Mouse (Mus musculus): Measurements from ENCODE around the gene Prr27. TPM values are rescaled to one million over a fixed set of nuclear protein-coding genes. Genes with fewer than 3 reads are reported as not detected.

Prr27 gene
- polyA plus RNA-seq, 1 experiment from 2014 or later = not detected

Other genes with a start within 250 kb of the Prr27 start
- gene Sult1e1, start 234.1 kb upstream of the Prr27 start, polyA plus RNA-seq (2014; fragmentation: Nextera tagmentation; extraction: Ambion mirVana) = not detected in 2 replicates
- not detected in 2 replicates for gene Csn1s1, start 159.5 kb upstream of the Prr27 start, polyA plus RNA-seq (2014; fragmentation: Nextera tagmentation; extraction: Ambion mirVana)
- not detected in 2 replicates for gene Csn2, start 126.1 kb upstream of the Prr27 start, polyA plus RNA-seq (2014; fragmentation: Nextera tagmentation; extraction: Ambion mirVana)
- gene Csn1s2a, start 51.1 kb upstream of the Prr27 start, polyA plus RNA-seq (2014; fragmentation: Nextera tagmentation; extraction: Ambion mirVana) = not detected in 2 replicates
- gene Csn1s2b, start 17.6 kb upstream of the Prr27 start, polyA plus RNA-seq (2014; fragmentation: Nextera tagmentation; extraction: Ambion mirVana) = not detected in 2 replicates
- gene Odam, start 59.3 kb downstream of the Prr27 start, polyA plus RNA-seq (2014; fragmentation: Nextera tagmentation; extraction: Ambion mirVana) = not detected in 2 replicates
- 0.16 TPM in 1 of 2 replicates, not detected in the other for gene Csn3, start 99.9 kb downstream of the Prr27 start, polyA plus RNA-seq (2014; fragmentation: Nextera tagmentation; extraction: Ambion mirVana)
- not detected in 2 replicates for gene 2310003L06Rik, start 143.8 kb downstream of the Prr27 start, polyA plus RNA-seq (2014; fragmentation: Nextera tagmentation; extraction: Ambion mirVana)
- not detected in 2 replicates for gene Gm28434, start 143.8 kb downstream of the Prr27 start, polyA plus RNA-seq (2014; fragmentation: Nextera tagmentation; extraction: Ambion mirVana)
- gene Cabs1, start 153.8 kb downstream of the Prr27 start, polyA plus RNA-seq (2014; fragmentation: Nextera tagmentation; extraction: Ambion mirVana) = not detected in 2 replicates
- not detected in 2 replicates for gene Smr3a, start 176.9 kb downstream of the Prr27 start, polyA plus RNA-seq (2014; fragmentation: Nextera tagmentation; extraction: Ambion mirVana)